Mouse (Mus musculus): ENCODE data around the gene Trmt10b. TPM values are rescaled to one million over a fixed set of nuclear protein-coding genes. Genes with fewer than 3 reads are reported as not detected.

The Trmt10b gene
- 22.0 and 23.6 TPM in 2 replicates for polyA plus RNA-seq (2015; fragmentation: Nextera tagmentation; extraction: Ambion mirVana)

- peak within 1 kb of the TSS; percentile 73 for H3K4me3 ChIP-seq
- no peaks in the 10 kb centered on the region for H3K9me3 ChIP-seq
- H3K4me1 ChIP-seq: peaks cover 11% of the 10 kb centered on the region
- WGBS: 20% methylated on average over 27 of the region's 27 CpGs
- no peaks in the 10 kb centered on the region for H3K27me3 ChIP-seq
- no peak within 1 kb of the TSS for H3K27ac ChIP-seq (replicated peaks)
- peak within 1 kb of the TSS; percentile 65 for H3K4me2 ChIP-seq (replicated peaks)
- peak within 1 kb of the TSS; percentile 72 for H3K9ac ChIP-seq (replicated peaks)
- peaks cover 9% of the 10 kb centered on the region for H3K36me3 ChIP-seq
- peak; percentile 95 for ATAC-seq (replicated peaks)
These were observed at the start of gene Trmt10b for GRCm38 (mm10) chr4:45296662-45297564. Trmt10b (plus strand) TSS chr4:45297127.

GRCm38 (mm10) chr4:45251265-45251664 lies 45.7 kb upstream of the Trmt10b start:
- H3K9me3 ChIP-seq: no peaks in the 10 kb centered on the region
- H3K36me3 ChIP-seq: no peaks in the 10 kb centered on the region
- H3K4me1 ChIP-seq: peaks cover 42% of the 10 kb centered on the region
- peaks cover 7% of the 10 kb centered on the region; the same call in 1 of the 2 replicates for H3K27me3 ChIP-seq
- no peak overlapping the region for H3K4me3 ChIP-seq
- no peak overlapping the region for H3K9ac ChIP-seq (replicated peaks)
- H3K4me2 ChIP-seq (replicated peaks): no peak overlapping the region
- peak; percentile 63 for ATAC-seq (replicated peaks)
- WGBS: 4% methylated on average over 8 of the region's 8 CpGs
- no peak overlapping the region for H3K27ac ChIP-seq (replicated peaks)

- WGBS: 11% methylated on average over 9 of the region's 9 CpGs
- H3K27me3 ChIP-seq: peaks cover 7% of the 10 kb centered on the region; the same call in 1 of the 2 replicates
- no peaks in the 10 kb centered on the region for H3K36me3 ChIP-seq
- no peak overlapping the region for H3K4me3 ChIP-seq
- peaks cover 42% of the 10 kb centered on the region for H3K4me1 ChIP-seq
- no peak overlapping the region for H3K27ac ChIP-seq (replicated peaks)
- ATAC-seq (replicated peaks): peak; percentile 59; the same call in 1 of the 2 replicates
- no peak overlapping the region for H3K9ac ChIP-seq (replicated peaks)
- H3K4me2 ChIP-seq (replicated peaks): no peak overlapping the region
- no peaks in the 10 kb centered on the region for H3K9me3 ChIP-seq
These were observed 44.1 kb upstream of the Trmt10b start for GRCm38 (mm10) chr4:45252861-45253262.

- 20% methylated on average over 11 of the region's 11 CpGs for WGBS
- ATAC-seq (replicated peaks): peak; percentile 81
- H3K27ac ChIP-seq (replicated peaks): peak overlapping the region; percentile 57
These were observed 42.9 kb upstream of the Trmt10b start for GRCm38 (mm10) chr4:45253839-45254601.

GRCm38 (mm10) chr4:45259232-45259832 lies 37.6 kb upstream of the Trmt10b start:
- no peak for ATAC-seq (replicated peaks)
- no peaks in the 10 kb centered on the region for H3K9me3 ChIP-seq
- 40% methylated on average over 4 of the region's 4 CpGs for WGBS
- H3K4me1 ChIP-seq: peaks cover 31% of the 10 kb centered on the region
- no peak overlapping the region for H3K4me2 ChIP-seq (replicated peaks)
- no peak overlapping the region for H3K9ac ChIP-seq (replicated peaks)
- no peak overlapping the region for H3K4me3 ChIP-seq
- H3K36me3 ChIP-seq: no peaks in the 10 kb centered on the region
- H3K27me3 ChIP-seq: no peaks in the 10 kb centered on the region; the same call in 1 of the 2 replicates
- 0 out of 2 replicates have a peak overlapping the region, but pooled peaks have one; percentile 11 for H3K27ac ChIP-seq (replicated peaks)

More at GRCm38 (mm10) chr4:45253839-45254601, 42.9 kb upstream of the Trmt10b start:
- Histone ChIP-seq H3K4me1 (peaks cover 43% of the 10 kb centered on the region), H3K9ac (replicated peaks) (no peak overlapping the region), H3K4me2 (replicated peaks) (0 out of 2 replicates have a peak overlapping the region, but pooled peaks have one; percentile 11), H3K36me3 (no peaks in the 10 kb centered on the region), H3K27me3 (peaks cover under 1% of the 10 kb centered on the region; the same call in 1 of the 2 replicates), H3K9me3 (no peaks in the 10 kb centered on the region), H3K4me3 (no peak overlapping the region)

- H3K4me3 ChIP-seq: no peak overlapping the region
- H3K4me1 ChIP-seq: peaks cover 26% of the 10 kb centered on the region
- ATAC-seq (replicated peaks): no peak
- no peaks in the 10 kb centered on the region; the same call in 1 of the 2 replicates for H3K27me3 ChIP-seq
- no peak overlapping the region for H3K4me2 ChIP-seq (replicated peaks)
- no peaks in the 10 kb centered on the region for H3K36me3 ChIP-seq
- H3K27ac ChIP-seq (replicated peaks): no peak overlapping the region
- no peaks in the 10 kb centered on the region for H3K9me3 ChIP-seq
- H3K9ac ChIP-seq (replicated peaks): no peak overlapping the region
- 69% methylated on average over 4 of the region's 4 CpGs for WGBS
These were observed 35.4 kb upstream of the Trmt10b start for GRCm38 (mm10) chr4:45261551-45261950.

GRCm38 (mm10) chr4:45267883-45268282 lies 29.0 kb upstream of the Trmt10b start:
- H3K4me2 ChIP-seq (replicated peaks): no peak overlapping the region
- WGBS: 88% methylated on average over 3 of the region's 3 CpGs
- no peak for ATAC-seq (replicated peaks)
- H3K9me3 ChIP-seq: no peaks in the 10 kb centered on the region
- H3K36me3 ChIP-seq: no peaks in the 10 kb centered on the region
- no peak overlapping the region for H3K9ac ChIP-seq (replicated peaks)
- H3K27me3 ChIP-seq: no peaks in the 10 kb centered on the region
- H3K27ac ChIP-seq (replicated peaks): no peak overlapping the region
- peaks cover 14% of the 10 kb centered on the region for H3K4me1 ChIP-seq
- H3K4me3 ChIP-seq: no peak overlapping the region

GRCm38 (mm10) chr4:45271041-45271452 lies 25.9 kb upstream of the Trmt10b start:
- peak; percentile 87 for ATAC-seq (replicated peaks)
- 48% methylated on average over 10 of the region's 10 CpGs for WGBS
- H3K4me2 ChIP-seq (replicated peaks): no peak overlapping the region
- peak overlapping the region; percentile 36 for H3K27ac ChIP-seq (replicated peaks)
- H3K9ac ChIP-seq (replicated peaks): no peak overlapping the region
- no peaks in the 10 kb centered on the region for H3K9me3 ChIP-seq
- no peaks in the 10 kb centered on the region for H3K36me3 ChIP-seq
- H3K4me3 ChIP-seq: no peak overlapping the region
- peaks cover 14% of the 10 kb centered on the region for H3K4me1 ChIP-seq
- no peaks in the 10 kb centered on the region for H3K27me3 ChIP-seq

- 87% methylated on average over 8 of the region's 8 CpGs for WGBS
- Histone ChIP-seq H3K27me3 (no peaks in the 10 kb centered on the region), H3K9ac (replicated peaks) (no peak overlapping the region), H3K4me2 (replicated peaks) (no peak overlapping the region), H3K9me3 (no peaks in the 10 kb centered on the region), H3K4me1 (peaks cover 11% of the 10 kb centered on the region), H3K36me3 (no peaks in the 10 kb centered on the region), H3K27ac (replicated peaks) (no peak overlapping the region), H3K4me3 (no peak overlapping the region)
- no peak for ATAC-seq (replicated peaks)
These were observed 21.2 kb upstream of the Trmt10b start for GRCm38 (mm10) chr4:45275770-45276169.

GRCm38 (mm10) chr4:45279292-45279691 lies 17.6 kb upstream of the Trmt10b start:
- no peak overlapping the region for H3K9ac ChIP-seq (replicated peaks)
- H3K36me3 ChIP-seq: no peaks in the 10 kb centered on the region
- H3K4me1 ChIP-seq: no peaks in the 10 kb centered on the region
- 55% methylated on average over 8 of the region's 8 CpGs for WGBS
- H3K27me3 ChIP-seq: no peaks in the 10 kb centered on the region
- no peak overlapping the region for H3K27ac ChIP-seq (replicated peaks)
- no peak overlapping the region for H3K4me3 ChIP-seq
- no peak overlapping the region for H3K4me2 ChIP-seq (replicated peaks)
- ATAC-seq (replicated peaks): 0 out of 2 replicates have a peak, but pooled peaks have one; percentile 13
- no peaks in the 10 kb centered on the region for H3K9me3 ChIP-seq

GRCm38 (mm10) chr4:45279981-45280548 lies 16.9 kb upstream of the Trmt10b start:
- Histone ChIP-seq H3K4me2 (replicated peaks) (no peak overlapping the region), H3K9me3 (no peaks in the 10 kb centered on the region), H3K4me1 (no peaks in the 10 kb centered on the region), H3K36me3 (no peaks in the 10 kb centered on the region), H3K27ac (replicated peaks) (no peak overlapping the region), H3K27me3 (no peaks in the 10 kb centered on the region), H3K4me3 (no peak overlapping the region), H3K9ac (replicated peaks) (no peak overlapping the region)
- WGBS: 19% methylated on average over 4 of the region's 4 CpGs
- no peak; the same call in 1 of the 2 replicates for ATAC-seq (replicated peaks)

All from forebrain, embryonic 15.5 days (tissue).